Mouse (Mus musculus) 3134 (cell line): ENCODE measurements at regions not wholly inside any gene's neighbourhood (a gene's known extent, or its start where the extent isn't known, plus 50 kb on each side); places are given as distances from the start of the nearest gene placed in this dataset.

Experiments
- DNase-seq: peaks from one replicate; pipeline ENCODE4 v3.0.0-alpha.2; 2011; ENCODE audit warnings: low spot score; ENCODE audit not compliant: insufficient read length; ENCODE audit errors: extremely low read depth

GRCm38 (mm10) chr1:35951082-35951481 lies 117.1 kb upstream of the Hs6st1 start:
- DNase-seq = no peak

DNA sequence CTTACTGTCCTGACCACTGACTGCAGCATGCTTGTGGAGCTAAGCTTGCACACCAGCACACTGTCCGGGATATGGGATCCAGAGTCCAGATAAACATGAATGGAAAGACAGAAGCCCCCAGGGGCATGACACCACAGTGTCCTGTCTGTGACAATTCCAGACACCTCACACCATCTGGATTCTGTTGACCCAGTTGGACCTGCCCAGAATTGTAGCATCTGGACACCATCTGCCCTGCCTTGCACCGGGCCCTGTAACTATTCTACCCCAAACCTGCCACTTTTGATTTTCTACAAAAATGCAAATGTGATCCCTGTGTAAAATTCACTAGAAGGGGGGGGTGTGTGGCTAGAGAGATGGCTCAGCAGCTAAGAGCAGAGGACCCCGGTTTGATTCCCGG lies 114.5 kb upstream of the Hs6st1 start:
- DNase-seq = no peak

- DNase-seq = no peak
These were observed 110.5 kb upstream of the Hs6st1 start for GRCm38 (mm10) chr1:35957425-35958372.

- DNase-seq = no peak
These were observed 108.5 kb upstream of the Hs6st1 start for GRCm38 (mm10) chr1:35959729-35960128.

GRCm38 (mm10) chr1:35960844-35961243 lies 107.4 kb upstream of the Hs6st1 start:
- no peak for DNase-seq

DNA sequence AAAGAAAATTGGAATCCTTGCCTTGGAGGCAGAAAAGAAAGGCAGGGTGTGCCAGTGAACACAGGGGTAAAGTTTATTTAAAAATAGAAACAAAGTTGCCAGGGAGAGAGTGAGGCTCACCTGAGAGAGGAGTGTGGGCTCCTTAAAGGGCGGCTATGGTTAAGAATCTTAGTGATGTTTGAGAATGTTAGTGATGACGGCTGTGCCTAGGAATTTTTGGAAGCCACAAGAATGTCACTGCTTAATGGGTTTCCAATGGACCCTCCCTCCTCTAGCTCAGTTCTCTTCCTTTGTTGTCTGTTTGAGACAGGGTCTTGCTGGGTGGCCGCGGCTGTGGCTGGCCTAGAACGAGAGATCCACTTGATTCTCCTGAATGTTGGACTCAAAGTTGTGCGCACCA lies 106.3 kb upstream of the Hs6st1 start:
- DNase-seq = no peak

GRCm38 (mm10) chr1:35968489-35968888 lies 99.7 kb upstream of the Hs6st1 start:
- DNase-seq = no peak

DNA sequence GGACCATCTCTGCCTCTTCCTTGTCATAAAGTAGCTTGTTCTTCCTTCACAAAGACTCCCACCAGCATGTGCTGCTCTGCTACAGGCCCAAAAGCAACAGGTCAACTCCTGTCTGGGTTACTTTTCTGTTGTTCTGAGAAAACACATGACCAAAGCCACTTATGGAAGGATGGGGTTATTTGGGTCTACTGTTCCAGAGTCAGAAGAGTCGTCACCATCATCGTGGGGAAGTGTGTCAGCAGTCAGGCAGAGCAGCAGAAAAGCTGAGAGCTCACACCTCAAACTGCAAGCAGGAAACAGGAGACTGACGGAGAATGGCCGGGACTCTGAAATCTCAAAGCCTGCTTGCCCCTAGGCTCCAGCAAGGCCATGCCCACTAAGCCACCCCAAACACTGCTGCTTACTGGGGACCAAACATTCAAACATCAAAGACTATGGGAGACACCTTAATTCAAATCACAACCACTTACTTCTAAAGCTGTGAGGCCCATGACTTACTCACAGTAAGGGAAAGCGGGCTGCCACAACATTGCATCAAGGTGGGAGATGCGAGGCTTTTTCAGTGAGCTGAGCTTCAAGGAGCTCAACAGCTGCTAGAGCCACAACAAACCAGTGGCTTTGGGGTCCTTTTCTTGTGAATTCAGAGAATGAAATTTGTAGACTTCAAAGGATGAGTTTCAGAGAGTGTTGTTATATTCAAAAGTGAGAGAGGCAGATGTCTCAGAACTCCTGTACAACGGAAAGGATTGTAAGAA lies 96.6 kb upstream of the Hs6st1 start:
- DNase-seq = no peak

GRCm38 (mm10) chr1:35972190-35972584 lies 96.0 kb upstream of the Hs6st1 start:
- no peak for DNase-seq

- DNase-seq = no peak
These were observed 94.8 kb upstream of the Hs6st1 start for GRCm38 (mm10) chr1:35973386-35973785.

GRCm38 (mm10) chr1:35975611-35976208 lies 92.5 kb upstream of the Hs6st1 start:
- no peak for DNase-seq

GRCm38 (mm10) chr1:35976528-35976927 lies 91.7 kb upstream of the Hs6st1 start:
- no peak for DNase-seq

DNA sequence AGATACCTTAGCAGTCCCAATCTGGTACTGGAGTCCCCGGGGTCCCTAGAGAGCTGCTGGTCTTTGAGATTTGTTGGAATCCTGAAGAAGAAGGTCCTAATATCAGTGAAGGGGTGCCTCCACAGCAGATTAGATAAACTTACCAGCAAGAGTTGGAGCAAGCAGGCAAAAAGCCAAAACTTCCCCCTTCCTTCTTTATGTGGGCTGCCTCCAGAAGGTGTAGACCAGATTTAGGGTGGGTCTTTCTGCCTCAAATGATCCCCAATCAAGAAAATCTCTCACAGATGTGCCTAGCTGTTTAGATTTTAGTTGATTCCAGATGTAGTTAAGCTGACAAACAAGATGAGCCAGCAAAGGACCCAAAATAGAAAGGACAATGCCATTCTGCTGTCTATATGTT lies 90.1 kb upstream of the Hs6st1 start:
- DNase-seq = no peak

- no peak for DNase-seq
These were observed 89.4 kb upstream of the Hs6st1 start for GRCm38 (mm10) chr1:35978766-35979165.

- DNase-seq = no peak
These were observed 87.0 kb upstream of the Hs6st1 start for GRCm38 (mm10) chr1:35981226-35981625.

DNA sequence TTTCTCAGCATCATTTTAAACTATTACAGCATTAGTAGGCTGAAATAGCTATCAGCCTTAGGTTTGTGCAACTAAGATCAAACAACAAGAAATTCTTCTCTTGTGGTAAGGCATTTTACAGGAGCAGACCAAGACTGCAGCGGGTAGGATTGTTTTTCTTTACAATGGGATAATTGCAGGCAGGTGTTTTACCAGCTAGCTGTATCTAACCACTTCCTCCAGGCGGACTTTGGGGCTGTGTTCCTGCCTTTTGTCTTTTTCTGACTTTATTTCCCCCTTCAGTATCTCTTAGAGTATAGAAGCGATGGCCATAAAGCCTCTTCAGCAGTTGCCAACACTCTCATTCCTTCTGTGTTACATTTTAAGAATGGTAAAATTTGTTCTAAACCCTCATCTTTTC lies 84.8 kb upstream of the Hs6st1 start:
- DNase-seq = no peak

- no peak for DNase-seq
These were observed 82.9 kb upstream of the Hs6st1 start for GRCm38 (mm10) chr1:35985318-35985717.

DNA sequence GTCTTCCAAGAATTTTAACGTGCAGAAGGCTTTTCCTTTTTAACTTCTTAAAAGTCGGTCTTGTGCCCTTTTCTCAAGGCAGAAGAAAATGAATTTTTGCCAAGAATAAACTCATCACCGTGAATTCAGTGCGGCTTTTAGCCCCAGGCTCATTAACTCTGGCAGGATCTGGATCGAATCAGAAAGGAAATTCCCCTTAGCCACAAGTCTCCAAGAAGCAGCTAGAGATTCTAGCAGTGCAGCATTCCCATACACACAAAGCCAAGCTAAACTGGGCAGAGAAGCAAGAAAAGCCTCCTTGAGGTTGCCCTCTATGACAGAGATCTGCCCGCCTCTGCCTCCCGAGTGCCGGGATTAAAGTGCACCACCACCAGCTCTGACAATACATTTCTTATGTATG lies 81.5 kb upstream of the Hs6st1 start:
- peak; percentile 40 for DNase-seq

DNA sequence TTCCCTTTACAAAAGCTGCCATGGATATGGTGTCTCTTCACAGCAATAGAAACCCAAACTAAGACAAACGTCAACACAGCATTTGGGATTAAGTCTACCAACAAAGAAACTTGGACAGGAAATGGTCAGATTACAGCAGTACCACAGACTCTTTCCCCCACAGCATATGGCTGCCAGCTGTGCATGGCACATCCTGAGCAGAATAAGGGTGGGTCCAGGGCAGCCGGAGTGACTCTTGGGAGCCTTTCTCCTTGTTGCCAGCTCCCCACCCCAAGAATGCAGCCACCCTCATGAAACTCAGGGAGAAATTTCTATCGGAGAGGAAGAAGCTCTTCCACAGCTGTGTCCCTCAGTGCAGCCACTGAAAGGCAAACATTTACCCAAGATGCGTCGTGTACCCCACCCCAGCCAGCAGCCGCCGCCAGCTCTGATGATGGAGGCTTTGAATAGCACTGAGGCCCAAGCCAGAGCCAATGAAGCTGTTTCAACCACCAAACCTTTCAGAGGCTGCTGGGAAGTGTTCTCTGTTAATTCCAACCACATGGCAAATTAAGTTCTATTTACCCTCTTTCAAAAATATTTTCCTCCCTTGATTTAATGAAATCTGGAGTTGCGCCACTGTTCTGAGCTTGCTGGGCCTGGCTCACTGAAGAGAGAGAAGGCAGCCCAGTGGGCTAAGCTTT lies 75.8 kb upstream of the Hs6st1 start:
- no peak for DNase-seq

GRCm38 (mm10) chr1:35992937-35993336 lies 75.3 kb upstream of the Hs6st1 start:
- DNase-seq = no peak

DNA sequence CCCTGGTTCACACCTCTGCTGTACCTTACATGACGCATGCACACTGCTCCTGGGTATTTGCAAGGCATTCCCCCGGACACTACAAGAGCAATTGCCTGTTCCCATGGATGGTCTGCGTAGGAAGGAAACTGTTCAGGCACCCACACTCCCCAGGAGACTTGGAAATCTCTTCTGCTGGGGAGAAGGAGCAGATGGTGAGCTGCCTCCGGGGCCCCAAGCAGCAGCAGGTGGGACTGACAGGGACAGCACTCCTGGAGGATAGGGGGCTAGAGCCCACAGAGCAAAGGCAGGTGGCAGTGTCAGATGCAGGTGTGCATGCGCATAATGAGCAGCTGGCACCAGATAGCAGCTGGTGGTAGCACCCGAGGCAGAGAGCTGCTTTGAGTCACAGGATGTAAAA lies 72.5 kb upstream of the Hs6st1 start:
- no peak for DNase-seq
